Mouse (Mus musculus) liver, embryonic 12.5 days (tissue): Measurements from ENCODE around the gene Mien1. TPM values are rescaled to one million over a fixed set of nuclear protein-coding genes. Genes with fewer than 3 reads are reported as not detected.

Experiments used
- ATAC-seq: fragments of 200-750 bp; cut with Nextera tagmentation; 2 replicates; pipeline ENCODE4 v1.8.0; 2017; ENCODE audit warnings: moderate number of reproducible peaks, mild to moderate bottlenecking, moderate library complexity
- H3K27ac ChIP-seq: fragments of 300-500 bp; sonication (generic); 2 replicates; pipeline ENCODE4 v1.5.1; 2016; ENCODE audit warnings: mild to moderate bottlenecking
- H3K27me3 ChIP-seq: fragments of 300-500 bp; sonication (generic); replicated peaks from 2 replicates; pipeline ENCODE4 v1.6.1; 2016; ENCODE audit warnings: mild to moderate bottlenecking, moderate library complexity
- H3K36me3 ChIP-seq: fragments of 300-500 bp; sonication (generic); 2 replicates; pipeline ENCODE4 v1.6.1; 2016; ENCODE audit warnings: mild to moderate bottlenecking, moderate library complexity
- H3K4me1 ChIP-seq: fragments of 300-500 bp; sonication (generic); 2 replicates; pipeline ENCODE4 v1.6.1; 2016
- H3K4me2 ChIP-seq: fragments of 300-500 bp; sonication (generic); 2 replicates; pipeline ENCODE4 v1.6.1; 2016; ENCODE audit warnings: mild to moderate bottlenecking, moderate library complexity
- H3K4me3 ChIP-seq: fragments of 300-500 bp; sonication (generic); 2 replicates; pipeline ENCODE4 v1.5.1; 2016; ENCODE audit warnings: mild to moderate bottlenecking, moderate library complexity
- H3K9ac ChIP-seq: fragments of 300-500 bp; sonication (generic); 2 replicates; pipeline ENCODE4 v1.6.1; 2016; ENCODE audit warnings: mild to moderate bottlenecking, moderate library complexity
- H3K9me3 ChIP-seq: fragments of 300-500 bp; sonication (generic); replicated peaks from 2 replicates; pipeline ENCODE4 v1.6.1; 2016; ENCODE audit warnings: mild to moderate bottlenecking, moderate library complexity
- WGBS: fragments of 180-500 bp; shearing (Covaris S2); methylation state at CpG from one replicate; pipeline ENCODE4 v1.1.7; 2016; ENCODE audit not compliant: insufficient replicate concordance; 5-methylcytosine and 5-hydroxymethylcytosine counted together
- polyA plus RNA-seq: library from polyadenylated mRNA; unstranded; fragments of >200 nt; fragmentation: Nextera tagmentation; extraction: Ambion mirVana; gene quantifications from 2 replicates; pipeline ENCODE4 v1.2.1, GENCODE M21; 2016

Gene Mien1
- polyA plus RNA-seq = 64.8 and 67.4 TPM in 2 replicates

DNA sequence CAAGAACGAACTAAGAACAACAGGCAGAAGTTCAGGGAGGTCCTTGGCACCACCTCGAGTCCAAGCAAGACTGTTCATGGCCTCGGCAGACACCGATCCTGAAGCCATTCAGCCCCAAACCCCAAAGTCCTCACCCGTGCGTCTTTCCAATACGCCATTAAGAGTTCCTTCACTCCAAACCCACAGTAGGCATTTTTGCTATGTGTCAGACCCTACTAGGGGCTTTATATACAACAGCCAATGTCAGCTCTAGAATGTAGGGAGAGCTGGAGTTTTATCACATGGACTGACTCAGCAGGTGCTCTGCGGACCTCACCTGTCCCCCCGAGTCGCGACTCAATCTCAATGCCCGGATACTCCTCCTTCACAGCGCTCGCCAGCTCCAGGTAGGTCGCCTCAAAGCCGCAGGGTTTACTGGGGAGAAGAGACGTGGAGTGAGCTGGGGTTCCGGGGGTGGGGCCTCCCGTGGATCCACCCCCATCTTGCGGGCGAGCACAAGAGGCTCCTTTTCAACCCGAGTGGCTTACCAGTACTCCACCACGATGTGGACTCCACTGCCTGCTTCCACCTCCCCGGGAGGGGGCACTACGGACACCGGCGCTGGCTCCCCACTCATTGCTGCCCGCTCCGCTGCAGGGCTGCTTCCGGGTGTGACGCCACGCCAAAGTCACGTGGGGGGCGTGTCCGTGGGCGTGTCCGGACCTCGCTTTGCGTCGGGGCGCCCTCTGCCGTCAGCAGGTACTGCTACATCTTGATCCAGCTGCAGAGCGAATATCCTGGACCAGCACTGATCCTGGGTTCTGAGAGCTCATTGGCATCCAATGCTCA lies at the start of gene Mien1:
Gene Mien1, minus strand, starts transcription at position 661 of the 828 bp plus-strand sequence.
- 2% methylated on average over 43 of the region's 43 CpGs for WGBS
- ATAC-seq = peak; percentile 81
- Histone ChIP-seq H3K4me3 (peak within 1 kb of the TSS; percentile 79), H3K27ac (peak within 1 kb of the TSS; percentile 84), H3K9me3 (no peaks in the 10 kb centered on the region), H3K4me1 (peaks cover 9% of the 10 kb centered on the region), H3K4me2 (peak within 1 kb of the TSS; percentile 87), H3K27me3 (no peaks in the 10 kb centered on the region), H3K36me3 (0 out of 2 replicates have a peak, but pooled peaks cover 17% of the 10 kb centered on the region), H3K9ac (peak within 1 kb of the TSS; percentile 73)

DNA sequence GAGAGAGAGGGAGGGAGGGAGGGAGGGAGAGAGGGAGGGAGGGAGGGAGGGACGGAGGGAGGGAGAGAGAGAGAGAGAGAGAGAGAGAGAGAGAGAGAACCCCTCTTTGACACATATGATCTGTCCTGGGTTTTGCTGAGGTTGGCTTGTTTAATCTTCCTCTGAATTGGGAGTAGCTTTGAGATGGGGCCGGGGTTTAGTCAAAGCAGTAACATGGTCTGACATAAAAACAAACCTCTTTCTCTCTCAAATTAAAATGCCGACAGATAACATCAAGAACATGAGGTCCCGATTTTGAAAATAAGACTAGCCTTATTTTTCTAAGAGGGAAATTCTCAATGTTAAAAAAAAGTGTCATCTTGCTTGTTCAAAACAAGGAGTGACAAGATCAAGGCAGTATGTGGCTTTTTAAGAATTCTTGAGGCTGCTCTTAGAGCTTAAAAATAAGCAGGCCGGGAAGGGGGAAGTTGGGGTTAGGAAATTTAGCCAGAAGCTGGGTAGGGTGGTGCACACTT lies 48.8 kb upstream of the Mien1 start:
- H3K36me3 ChIP-seq = no peaks in the 10 kb centered on the region
- no peak overlapping the region for H3K27ac ChIP-seq
- H3K4me1 ChIP-seq = no peaks in the 10 kb centered on the region
- H3K4me2 ChIP-seq = no peak overlapping the region
- WGBS = 43% methylated on average over 5 of the region's 5 CpGs
- H3K9me3 ChIP-seq = no peaks in the 10 kb centered on the region
- H3K27me3 ChIP-seq = peaks cover 5% of the 10 kb centered on the region; the same call in 1 of the 2 replicates
- no peak for ATAC-seq
- no peak overlapping the region for H3K4me3 ChIP-seq
- no peak overlapping the region for H3K9ac ChIP-seq

DNA sequence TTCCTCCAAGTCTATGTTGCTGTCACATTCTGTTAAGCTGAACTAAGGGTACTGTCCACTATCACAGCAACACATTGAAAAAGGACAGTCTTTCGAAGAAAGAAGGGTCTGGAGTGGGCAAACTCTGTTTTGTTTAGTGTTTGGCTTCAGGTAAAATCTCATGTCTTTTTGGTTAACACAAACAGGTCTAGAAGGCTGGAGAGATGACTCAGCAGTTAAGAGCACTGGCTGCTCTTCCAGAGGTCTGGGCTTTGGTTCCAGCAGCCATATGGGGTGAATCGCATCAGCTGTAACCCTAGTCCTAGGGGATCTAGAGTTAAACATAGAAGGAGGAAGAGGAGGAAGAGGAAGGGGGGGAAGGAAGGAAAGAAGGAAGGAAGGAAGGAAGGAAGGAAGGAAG lies 47.0 kb upstream of the Mien1 start:
- 60% methylated on average over 2 of the region's 2 CpGs for WGBS
- Histone ChIP-seq H3K4me3 (no peak overlapping the region), H3K4me1 (no peaks in the 10 kb centered on the region), H3K9me3 (no peaks in the 10 kb centered on the region), H3K27ac (no peak overlapping the region), H3K9ac (no peak overlapping the region), H3K4me2 (no peak overlapping the region), H3K36me3 (no peaks in the 10 kb centered on the region), H3K27me3 (no peaks in the 10 kb centered on the region; the same call in 1 of the 2 replicates)
- ATAC-seq = no peak

DNA sequence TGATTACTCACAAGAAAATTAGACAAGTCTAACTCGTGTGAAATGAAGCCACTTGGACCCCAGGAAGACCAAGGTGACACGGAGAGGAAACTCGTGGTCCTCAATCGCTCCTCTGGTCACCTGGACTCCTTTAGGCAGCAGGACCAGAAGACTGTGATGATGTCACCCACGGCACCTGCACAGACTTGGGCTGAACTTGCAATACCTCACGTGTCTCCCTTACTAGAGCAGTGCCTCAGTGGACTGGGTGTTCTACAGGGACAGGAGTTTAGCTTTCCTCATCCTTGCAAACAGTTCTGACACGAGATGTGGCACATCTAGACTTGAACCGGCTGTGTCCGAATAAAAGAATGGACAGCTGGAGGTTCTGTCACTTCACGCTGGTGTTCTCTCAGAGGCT lies 43.3 kb upstream of the Mien1 start:
- no peak overlapping the region for H3K4me2 ChIP-seq
- no peaks in the 10 kb centered on the region for H3K36me3 ChIP-seq
- H3K4me1 ChIP-seq = no peaks in the 10 kb centered on the region
- H3K27me3 ChIP-seq = no peaks in the 10 kb centered on the region; the same call in 1 of the 2 replicates
- H3K27ac ChIP-seq = no peak overlapping the region
- WGBS = 63% methylated on average over 10 of the region's 10 CpGs
- no peak overlapping the region for H3K9ac ChIP-seq
- H3K9me3 ChIP-seq = no peaks in the 10 kb centered on the region
- H3K4me3 ChIP-seq = no peak overlapping the region
- no peak for ATAC-seq

DNA sequence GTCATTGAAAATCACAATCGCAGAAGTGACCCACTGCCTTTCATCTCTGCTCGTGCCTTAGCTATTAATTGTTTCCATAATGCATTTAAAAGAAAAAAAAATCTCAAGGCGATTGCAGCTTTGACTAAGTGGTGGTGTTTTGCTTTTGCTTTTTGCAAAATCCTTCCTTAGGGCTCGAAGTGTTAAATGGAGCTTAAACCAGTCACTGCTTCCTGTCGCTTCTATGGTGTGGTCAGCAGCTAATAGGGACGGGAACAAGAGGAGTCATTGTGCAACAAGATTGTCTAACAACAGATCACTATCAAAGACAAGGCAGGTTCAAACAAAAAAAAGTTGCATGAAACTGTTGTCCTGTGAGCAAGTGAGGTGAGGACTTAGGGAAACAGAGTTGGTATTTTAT lies 42.4 kb upstream of the Mien1 start:
- H3K4me2 ChIP-seq = no peak overlapping the region
- WGBS = 44% methylated on average over 6 of the region's 6 CpGs
- H3K27me3 ChIP-seq = no peaks in the 10 kb centered on the region; the same call in 1 of the 2 replicates
- no peak overlapping the region for H3K4me3 ChIP-seq
- no peak overlapping the region for H3K9ac ChIP-seq
- no peak overlapping the region for H3K27ac ChIP-seq
- no peak for ATAC-seq
- no peaks in the 10 kb centered on the region for H3K4me1 ChIP-seq
- no peaks in the 10 kb centered on the region for H3K36me3 ChIP-seq
- no peaks in the 10 kb centered on the region for H3K9me3 ChIP-seq

DNA sequence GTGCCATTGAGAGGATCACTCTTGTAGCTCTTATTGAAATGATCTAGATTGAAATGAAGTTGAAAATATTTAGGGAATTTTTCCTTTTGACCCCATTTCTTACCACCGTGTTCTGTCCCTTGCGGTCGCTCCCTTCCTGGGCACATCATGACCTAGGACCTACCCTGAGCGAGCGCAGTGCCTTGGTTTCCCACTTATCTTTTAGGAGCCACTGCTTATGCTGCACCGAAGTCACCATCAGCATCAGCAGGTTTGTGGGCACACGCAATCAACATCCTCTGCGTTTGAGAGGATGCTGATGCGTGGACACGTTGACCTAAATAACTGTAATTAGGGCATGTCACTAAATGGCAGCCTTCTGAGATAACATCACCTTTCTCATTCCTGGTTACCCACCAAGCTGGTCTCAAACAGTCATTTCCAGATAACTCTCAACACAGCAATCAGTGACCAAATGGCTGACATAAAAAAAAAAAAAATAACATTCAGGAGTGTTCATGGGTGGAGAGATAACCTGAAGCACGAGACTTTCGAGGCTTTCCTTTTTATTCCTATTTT lies 41.2 kb upstream of the Mien1 start:
- Histone ChIP-seq H3K4me1 (no peaks in the 10 kb centered on the region), H3K4me2 (no peak overlapping the region), H3K27ac (no peak overlapping the region), H3K27me3 (no peaks in the 10 kb centered on the region; the same call in 1 of the 2 replicates), H3K9ac (no peak overlapping the region), H3K4me3 (no peak overlapping the region), H3K9me3 (no peaks in the 10 kb centered on the region), H3K36me3 (no peaks in the 10 kb centered on the region)
- no peak for ATAC-seq
- WGBS = 64% methylated on average over 12 of the region's 12 CpGs

DNA sequence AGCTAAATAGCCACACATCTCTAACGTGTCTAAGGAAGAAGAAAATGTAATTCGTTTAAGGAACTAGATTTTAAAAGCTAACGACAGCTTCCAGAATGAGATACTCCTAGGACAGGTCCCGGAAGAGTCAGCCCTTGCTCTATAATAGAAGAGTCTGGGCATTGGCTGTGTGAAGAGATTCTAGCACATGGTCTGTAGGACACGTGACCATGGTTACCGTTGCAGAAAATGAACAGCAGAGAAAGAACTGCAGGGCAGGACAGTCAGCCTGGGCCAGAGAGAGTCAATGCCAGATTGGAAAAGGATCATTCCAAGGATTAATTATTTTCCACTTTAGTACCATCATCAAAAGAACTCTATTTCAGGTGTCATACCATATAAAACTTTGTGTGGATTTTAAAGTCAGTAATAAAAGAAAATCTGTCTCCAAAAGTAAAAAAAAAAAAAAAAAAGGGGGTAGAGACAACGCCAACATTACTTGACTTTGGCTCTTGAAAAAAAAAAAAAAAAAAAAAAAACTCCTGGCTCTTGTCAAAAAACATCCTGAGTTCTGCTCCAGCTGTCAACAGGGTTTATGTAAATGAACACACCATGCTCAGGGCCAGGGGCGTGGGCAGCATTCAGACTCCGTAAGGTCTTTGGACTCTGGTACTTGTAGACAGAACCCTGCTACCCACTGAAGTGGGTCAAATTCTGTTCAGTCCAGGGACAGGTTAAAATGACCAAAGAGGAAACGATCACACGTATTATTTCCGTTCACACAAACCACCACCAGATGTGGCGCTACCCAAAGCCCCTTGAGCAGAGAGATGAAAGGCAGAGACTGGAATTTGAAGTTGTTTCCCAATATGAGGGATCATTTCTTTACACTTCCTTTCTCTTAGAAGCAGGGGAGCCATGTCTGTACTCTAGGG lies 40.5 kb upstream of the Mien1 start:
- H3K36me3 ChIP-seq = no peaks in the 10 kb centered on the region
- H3K27me3 ChIP-seq = no peaks in the 10 kb centered on the region; the same call in 1 of the 2 replicates
- no peak overlapping the region for H3K4me2 ChIP-seq
- no peak overlapping the region for H3K27ac ChIP-seq
- no peak overlapping the region for H3K9ac ChIP-seq
- no peak overlapping the region for H3K4me3 ChIP-seq
- H3K4me1 ChIP-seq = no peaks in the 10 kb centered on the region
- 58% methylated on average over 13 of the region's 13 CpGs for WGBS
- no peaks in the 10 kb centered on the region for H3K9me3 ChIP-seq
- no peak for ATAC-seq

DNA sequence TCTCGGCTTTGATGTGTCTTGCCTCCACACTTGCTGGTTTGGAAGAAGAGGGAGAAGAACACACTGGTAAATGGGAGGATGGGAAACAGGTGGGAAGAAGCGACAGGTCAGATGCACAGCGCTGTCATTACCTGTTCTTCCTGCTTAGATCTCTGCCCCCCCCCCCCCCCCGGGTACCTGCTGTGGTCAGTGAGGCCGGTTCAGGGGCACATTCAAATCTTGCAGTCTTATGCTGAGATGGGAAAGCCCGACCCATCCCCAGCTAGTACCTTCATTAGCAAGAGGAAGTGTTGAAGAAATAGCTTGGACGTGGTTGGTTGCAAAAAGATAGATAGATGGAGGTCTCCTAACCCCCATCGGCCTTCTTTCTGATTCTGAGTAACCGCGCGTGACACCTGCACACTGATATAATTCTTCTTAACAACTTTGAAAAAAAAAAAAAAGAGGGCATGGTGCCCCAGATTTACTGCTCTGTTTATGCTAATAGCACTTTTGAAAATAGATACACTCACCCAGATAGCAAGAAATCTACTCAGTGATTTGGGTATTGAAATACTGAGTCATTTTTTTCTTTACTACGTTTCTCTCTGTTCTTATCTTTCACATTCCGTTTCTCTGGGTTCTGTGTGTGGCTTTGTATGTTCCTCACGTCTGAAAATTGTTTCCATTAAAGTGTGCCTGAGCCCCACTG lies 38.4 kb upstream of the Mien1 start:
- no peak overlapping the region for H3K27ac ChIP-seq
- WGBS = 51% methylated on average over 14 of the region's 14 CpGs
- H3K4me2 ChIP-seq = no peak overlapping the region
- peaks cover 6% of the 10 kb centered on the region for H3K27me3 ChIP-seq
- no peak overlapping the region for H3K9ac ChIP-seq
- ATAC-seq = no peak
- H3K4me1 ChIP-seq = no peaks in the 10 kb centered on the region
- H3K36me3 ChIP-seq = no peaks in the 10 kb centered on the region
- no peaks in the 10 kb centered on the region for H3K9me3 ChIP-seq
- no peak overlapping the region for H3K4me3 ChIP-seq

DNA sequence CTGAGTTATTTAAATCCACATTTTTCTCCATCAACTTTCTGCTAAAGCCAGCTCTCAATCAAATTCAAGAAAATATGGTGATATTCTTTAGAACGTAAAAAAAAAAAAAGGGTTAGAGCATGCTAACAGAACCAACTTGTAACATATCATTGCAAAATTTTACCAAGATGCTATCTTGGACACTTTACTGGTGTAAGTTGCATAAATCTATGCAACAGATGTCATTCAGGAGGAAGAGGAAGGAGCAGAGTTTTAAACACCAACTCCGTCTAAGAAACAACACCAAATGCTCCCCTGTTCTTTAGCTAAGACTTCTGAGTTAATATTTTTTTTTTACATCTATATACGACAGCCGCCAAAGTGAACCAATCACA lies 37.6 kb upstream of the Mien1 start:
- ATAC-seq = no peak
- WGBS = 58% methylated on average over 4 of the region's 4 CpGs
- Histone ChIP-seq H3K27me3 (peaks cover 12% of the 10 kb centered on the region), H3K27ac (no peak overlapping the region), H3K9me3 (no peaks in the 10 kb centered on the region), H3K4me3 (no peak overlapping the region), H3K36me3 (no peaks in the 10 kb centered on the region), H3K4me2 (no peak overlapping the region), H3K4me1 (no peaks in the 10 kb centered on the region), H3K9ac (no peak overlapping the region)

DNA sequence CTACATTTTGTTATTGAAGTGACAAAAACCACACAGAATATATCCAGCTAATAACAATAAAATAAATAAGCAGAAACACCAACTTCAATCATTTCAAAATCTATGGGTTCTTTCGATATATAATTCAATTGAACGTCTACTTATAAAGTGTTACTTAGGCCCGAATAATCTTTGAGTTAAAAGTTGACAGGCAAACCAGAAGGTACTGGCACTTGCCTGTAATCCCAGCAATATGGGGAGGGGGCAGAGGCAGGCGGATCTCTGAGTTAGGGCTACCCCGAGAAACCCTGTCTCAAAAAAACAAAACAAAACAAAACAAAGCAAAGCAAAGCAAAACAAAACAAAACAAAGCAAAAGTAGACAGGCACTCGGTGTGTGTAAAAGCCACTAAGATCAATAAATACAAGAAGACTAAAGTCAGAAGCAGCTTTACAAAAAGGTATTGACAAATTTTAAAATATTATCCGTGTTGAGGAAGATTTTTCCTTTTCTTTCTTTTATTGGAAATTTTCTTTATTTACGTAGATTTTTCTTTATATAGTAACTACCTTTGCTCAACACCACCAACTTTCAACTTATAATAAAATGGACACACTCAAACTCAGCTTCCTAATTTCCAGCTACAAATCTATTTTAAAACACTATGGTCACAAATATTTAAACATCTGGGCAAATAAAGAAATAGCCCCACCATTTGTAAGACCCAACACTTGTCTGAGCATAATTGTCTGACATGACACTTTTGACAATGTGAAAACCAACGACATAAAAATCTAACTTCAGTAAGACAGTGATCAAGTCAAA lies 37.0 kb upstream of the Mien1 start:
- no peaks in the 10 kb centered on the region for H3K9me3 ChIP-seq
- 68% methylated on average over 9 of the region's 9 CpGs for WGBS
- no peak overlapping the region for H3K4me2 ChIP-seq
- no peaks in the 10 kb centered on the region for H3K36me3 ChIP-seq
- no peaks in the 10 kb centered on the region for H3K4me1 ChIP-seq
- no peak for ATAC-seq
- no peak overlapping the region for H3K9ac ChIP-seq
- no peak overlapping the region for H3K27ac ChIP-seq
- peaks cover 18% of the 10 kb centered on the region for H3K27me3 ChIP-seq
- no peak overlapping the region for H3K4me3 ChIP-seq

DNA sequence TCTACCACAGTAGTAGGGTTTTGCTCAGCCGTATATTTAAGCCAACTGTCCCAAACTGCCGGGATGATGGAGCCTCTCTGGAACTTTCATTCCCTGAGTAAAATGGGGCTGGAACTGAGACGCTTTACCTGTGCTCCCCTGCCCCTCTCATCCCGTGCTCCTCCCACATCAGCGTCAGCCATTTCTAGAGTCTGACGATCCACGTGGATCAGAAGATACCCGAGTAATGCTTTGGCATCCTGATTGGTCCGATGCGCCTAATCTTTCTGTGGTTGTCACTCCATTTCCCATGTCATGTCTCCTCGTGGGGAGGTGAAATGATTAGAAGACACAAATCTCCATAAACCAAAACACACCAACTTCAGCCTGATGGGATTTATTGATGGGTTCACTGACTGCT lies 36.2 kb upstream of the Mien1 start:
- Histone ChIP-seq H3K4me1 (no peaks in the 10 kb centered on the region), H3K27me3 (peaks cover 25% of the 10 kb centered on the region), H3K4me2 (no peak overlapping the region), H3K36me3 (no peaks in the 10 kb centered on the region), H3K4me3 (no peak overlapping the region), H3K9ac (no peak overlapping the region), H3K27ac (no peak overlapping the region), H3K9me3 (no peaks in the 10 kb centered on the region)
- 73% methylated on average over 11 of the region's 11 CpGs for WGBS
- no peak for ATAC-seq
